Mouse (Mus musculus) right cerebral cortex, postnatal 25 days (tissue): ENCODE results near the gene 4930519P11Rik.

Source experiments
- DNase-seq: peaks from one replicate; pipeline ENCODE4 v3.0.0; 2022

The 4930519P11Rik gene

GRCm38 (mm10) chr2:154583906-154584872 lies 29.0 kb downstream of the 4930519P11Rik start:
- peak; percentile 93 for DNase-seq

GRCm38 (mm10) chr2:154581421-154581820 lies 31.8 kb downstream of the 4930519P11Rik start:
- no peak for DNase-seq

GRCm38 (mm10) chr2:154580586-154580985 lies 32.7 kb downstream of the 4930519P11Rik start:
- DNase-seq: no peak

- DNase-seq: no peak
These were observed 35.5 kb downstream of the 4930519P11Rik start for GRCm38 (mm10) chr2:154577744-154578067.

GRCm38 (mm10) chr2:154576876-154577743 lies 36.1 kb downstream of the 4930519P11Rik start:
- no peak for DNase-seq

- no peak for DNase-seq
These were observed 39.0 kb downstream of the 4930519P11Rik start for GRCm38 (mm10) chr2:154574271-154574670.

GRCm38 (mm10) chr2:154572996-154573395 lies 40.2 kb downstream of the 4930519P11Rik start:
- DNase-seq: no peak

GRCm38 (mm10) chr2:154571976-154572375 lies 41.3 kb downstream of the 4930519P11Rik start:
- DNase-seq: no peak

- no peak for DNase-seq
These were observed 42.0 kb downstream of the 4930519P11Rik start for GRCm38 (mm10) chr2:154571266-154571665.

GRCm38 (mm10) chr2:154570666-154571065 lies 42.6 kb downstream of the 4930519P11Rik start:
- DNase-seq: peak; percentile 1

GRCm38 (mm10) chr2:154569836-154570286 lies 43.4 kb downstream of the 4930519P11Rik start, which contains the start of gene E2f1:
Gene E2f1, minus strand, starts transcription at chr2:154569892.
- DNase-seq: peak; percentile 95

GRCm38 (mm10) chr2:154569071-154569748 lies 44.0 kb downstream of the 4930519P11Rik start:
- DNase-seq: peak; percentile 78

GRCm38 (mm10) chr2:154568329-154569070 lies 44.7 kb downstream of the 4930519P11Rik start:
- DNase-seq: peak; percentile 2

- no peak for DNase-seq
These were observed 45.5 kb downstream of the 4930519P11Rik start for GRCm38 (mm10) chr2:154567766-154568165.

GRCm38 (mm10) chr2:154566641-154567040 lies 46.6 kb downstream of the 4930519P11Rik start:
- no peak for DNase-seq

- no peak for DNase-seq
These were observed 47.7 kb downstream of the 4930519P11Rik start for GRCm38 (mm10) chr2:154565562-154565961.

- no peak for DNase-seq
These were observed 49.5 kb downstream of the 4930519P11Rik start for GRCm38 (mm10) chr2:154563612-154564170.
